Mouse (Mus musculus): ENCODE data around the gene Snx21. TPM values are rescaled to one million over a fixed set of nuclear protein-coding genes. Genes with fewer than 3 reads are reported as not detected.
A peak's percentile ranks its signal among the peaks of the same experiment; 100 is the strongest.

The Snx21 gene
- total RNA-seq, 4 experiments from 2014 or later: 23.1 to 24.9 (median 23.5) TPM

- no peak for DNase-seq (ENCODE audit: low spot score)
Observed at GRCm38 (mm10) chr2:164770279-164770678, 15.3 kb upstream of the Snx21 start.

GRCm38 (mm10) chr2:164771123-164771522, 14.5 kb upstream of the Snx21 start:
- DNase-seq (ENCODE audit: low spot score): no peak

GRCm38 (mm10) chr2:164773229-164773988, 12.2 kb upstream of the Snx21 start:
- no peak for DNase-seq (ENCODE audit: low spot score)

GRCm38 (mm10) chr2:164773989-164774364, 11.6 kb upstream of the Snx21 start:
- DNase-seq (ENCODE audit: low spot score): no peak

- DNase-seq (ENCODE audit: low spot score): no peak
Observed at GRCm38 (mm10) chr2:164776130-164776529, 9.5 kb upstream of the Snx21 start.

GRCm38 (mm10) chr2:164776801-164777200, 8.8 kb upstream of the Snx21 start:
- no peak for DNase-seq (ENCODE audit: low spot score)

GRCm38 (mm10) chr2:164777246-164778014, 8.2 kb upstream of the Snx21 start:
- DNase-seq (ENCODE audit: low spot score): no peak

- no peak for DNase-seq (ENCODE audit: low spot score)
Observed at GRCm38 (mm10) chr2:164778015-164778287, 7.7 kb upstream of the Snx21 start.

GRCm38 (mm10) chr2:164778809-164779208, 6.8 kb upstream of the Snx21 start:
- no peak for DNase-seq (ENCODE audit: low spot score)

GRCm38 (mm10) chr2:164779481-164780086, 6.0 kb upstream of the Snx21 start, which contains the start of gene Tnnc2:
Gene Tnnc2, minus strand, starts transcription at chr2:164779967.
- DNase-seq (ENCODE audit: low spot score): no peak

GRCm38 (mm10) chr2:164781876-164782275, 3.7 kb upstream of the Snx21 start:
- DNase-seq (ENCODE audit: low spot score): no peak

- no peak for DNase-seq (ENCODE audit: low spot score)
Observed at GRCm38 (mm10) chr2:164783926-164784581, 1.6 kb upstream of the Snx21 start.

GRCm38 (mm10) chr2:164784869-164785420, 678 bp upstream of the Snx21 start:
- DNase-seq (ENCODE audit: low spot score): no peak

- DNase-seq (ENCODE audit: low spot score): peak; percentile 31
Observed at GRCm38 (mm10) chr2:164786388-164786885, 814 bp downstream of the Snx21 start.

- DNase-seq (ENCODE audit: low spot score): no peak
Observed at GRCm38 (mm10) chr2:164787032-164787431, 1.4 kb downstream of the Snx21 start.

- no peak for DNase-seq (ENCODE audit: low spot score)
Observed at GRCm38 (mm10) chr2:164787779-164788178, 2.2 kb downstream of the Snx21 start.

GRCm38 (mm10) chr2:164788411-164788810, 2.8 kb downstream of the Snx21 start:
- DNase-seq (ENCODE audit: low spot score): no peak

- no peak for DNase-seq (ENCODE audit: low spot score)
Observed at GRCm38 (mm10) chr2:164790451-164790850, 4.8 kb downstream of the Snx21 start.

GRCm38 (mm10) chr2:164791841-164792261, 6.2 kb downstream of the Snx21 start:
- DNase-seq (ENCODE audit: low spot score): no peak

- no peak for DNase-seq (ENCODE audit: low spot score)
Observed at GRCm38 (mm10) chr2:164792400-164793190, 7.0 kb downstream of the Snx21 start.

GRCm38 (mm10) chr2:164793236-164793635, 7.6 kb downstream of the Snx21 start:
- peak; percentile 45 for DNase-seq (ENCODE audit: low spot score)
